Mouse (Mus musculus) heart, embryonic 16.5 days (tissue): ENCODE measurements around the gene Bin2. TPM values are rescaled to one million over a fixed set of nuclear protein-coding genes. Genes with fewer than 3 reads are reported as not detected.

Experiments used
- ATAC-seq: fragments of 200-750 bp; cut with Nextera tagmentation; replicated peaks from 2 replicates; pipeline ENCODE4 v1.8.0; 2017; ENCODE audit warnings: moderate number of reproducible peaks; ENCODE audit not compliant: insufficient read depth, low FRiP score; ENCODE audit errors: extremely low read depth
- H3K27ac ChIP-seq: fragments of 300-500 bp; sonication (generic); 2 replicates; pipeline ENCODE4 v1.5.1; 2014; ENCODE audit warnings: mild to moderate bottlenecking, low read length, control low read depth, moderate library complexity
- H3K27me3 ChIP-seq: fragments of 300-500 bp; sonication (generic); 2 replicates; pipeline ENCODE4 v1.6.1; 2014; ENCODE audit warnings: low read length, mixed read lengths; ENCODE audit not compliant: control insufficient read depth, insufficient read depth
- H3K36me3 ChIP-seq: fragments of 300-500 bp; sonication (generic); 2 replicates; pipeline ENCODE4 v1.6.1; 2014; ENCODE audit not compliant: control insufficient read depth, insufficient read depth
- H3K4me1 ChIP-seq: fragments of 300-500 bp; sonication (generic); 2 replicates; pipeline ENCODE4 v1.6.1; 2014; ENCODE audit warnings: low read length, mixed read lengths; ENCODE audit not compliant: control insufficient read depth, insufficient read depth
- H3K4me2 ChIP-seq: fragments of 300-500 bp; sonication (generic); 2 replicates; pipeline ENCODE4 v1.6.1; 2014; ENCODE audit warnings: low read depth, mild to moderate bottlenecking, control low read depth, low read length
- H3K4me3 ChIP-seq: fragments of 300-500 bp; sonication (generic); 2 replicates; pipeline ENCODE4 v1.5.1; 2014; ENCODE audit warnings: mild to moderate bottlenecking, control low read depth, low read length
- H3K9ac ChIP-seq: fragments of 300-500 bp; sonication (generic); 2 replicates; pipeline ENCODE4 v1.6.1; 2014; ENCODE audit warnings: low read length, control low read depth
- H3K9me3 ChIP-seq: fragments of 300-500 bp; sonication (generic); replicated peaks from 2 replicates; pipeline ENCODE4 v1.6.1; 2016; ENCODE audit warnings: low read length; ENCODE audit not compliant: control insufficient read depth
- WGBS: fragments of 180-500 bp; shearing (Covaris S2); extraction: QIAGEN DNeasy Blood & Tissue Kit; methylation state at CpG from one replicate; pipeline ENCODE4 v1.1.7; 2014; 5-methylcytosine and 5-hydroxymethylcytosine counted together
- polyA plus RNA-seq: library from polyadenylated mRNA; unstranded; fragments of >200 nt; fragmentation: Nextera tagmentation; extraction: Ambion mirVana; gene quantifications from 2 replicates; pipeline ENCODE4 v1.2.1, GENCODE M21; 2015

Gene Bin2
- polyA plus RNA-seq, 1 experiment from 2014 or later = 13.3 TPM

DNA sequence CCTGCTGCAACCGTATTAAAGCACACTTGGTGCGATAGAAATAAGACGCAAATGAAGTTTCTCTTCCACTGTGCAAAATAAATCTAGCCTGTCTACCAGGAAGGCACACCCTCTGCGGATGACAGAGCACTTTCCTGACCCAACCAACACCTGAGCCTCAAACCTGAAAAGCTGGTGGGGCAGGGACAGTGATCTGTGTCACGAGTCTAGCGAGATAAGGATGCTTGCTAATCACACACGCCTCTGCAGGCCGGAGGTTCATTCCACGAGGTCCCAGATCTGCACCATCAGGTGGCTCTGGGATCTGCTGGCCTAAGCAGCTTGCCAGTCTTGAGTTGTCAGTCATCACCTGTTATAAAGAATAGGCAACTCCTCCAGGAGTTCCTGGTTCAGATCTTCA, 17.7 kb downstream of the Bin2 start:
- Histone ChIP-seq H3K4me3 (no peak overlapping the region), H3K9ac (no peak overlapping the region), H3K9me3 (no peaks in the 10 kb centered on the region), H3K27ac (no peak overlapping the region), H3K27me3 (no peaks in the 10 kb centered on the region), H3K36me3 (no peaks in the 10 kb centered on the region), H3K4me2 (no peak overlapping the region), H3K4me1 (no peaks in the 10 kb centered on the region)
- no peak for ATAC-seq
- 51% methylated on average over 9 of the region's 9 CpGs for WGBS

DNA sequence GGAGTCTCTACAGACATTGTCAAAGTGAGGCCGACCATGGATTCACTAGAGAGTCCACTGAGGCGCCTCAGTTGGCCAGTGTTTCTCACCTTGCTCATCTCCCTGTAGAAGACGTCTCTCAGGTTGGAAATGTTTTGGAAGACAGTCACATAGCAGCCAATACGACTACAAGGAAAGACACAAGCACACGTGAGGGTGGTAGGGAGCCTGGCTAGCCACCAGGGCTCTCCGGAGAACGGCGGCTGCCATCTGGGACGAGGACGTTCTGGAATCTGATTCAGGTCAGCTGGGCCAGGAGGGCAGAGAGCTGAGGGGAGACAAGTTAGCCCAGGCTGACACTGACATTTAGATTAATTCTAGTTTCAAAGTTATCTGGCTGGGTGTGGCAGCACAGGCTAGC, 19.2 kb downstream of the Bin2 start:
- 72% methylated on average over 10 of the region's 10 CpGs for WGBS
- H3K4me3 ChIP-seq = no peak overlapping the region
- H3K27ac ChIP-seq = no peak overlapping the region
- ATAC-seq = no peak
- H3K4me1 ChIP-seq = no peaks in the 10 kb centered on the region
- H3K4me2 ChIP-seq = no peak overlapping the region
- no peak overlapping the region for H3K9ac ChIP-seq
- H3K36me3 ChIP-seq = no peaks in the 10 kb centered on the region
- H3K27me3 ChIP-seq = no peaks in the 10 kb centered on the region
- no peaks in the 10 kb centered on the region for H3K9me3 ChIP-seq

DNA sequence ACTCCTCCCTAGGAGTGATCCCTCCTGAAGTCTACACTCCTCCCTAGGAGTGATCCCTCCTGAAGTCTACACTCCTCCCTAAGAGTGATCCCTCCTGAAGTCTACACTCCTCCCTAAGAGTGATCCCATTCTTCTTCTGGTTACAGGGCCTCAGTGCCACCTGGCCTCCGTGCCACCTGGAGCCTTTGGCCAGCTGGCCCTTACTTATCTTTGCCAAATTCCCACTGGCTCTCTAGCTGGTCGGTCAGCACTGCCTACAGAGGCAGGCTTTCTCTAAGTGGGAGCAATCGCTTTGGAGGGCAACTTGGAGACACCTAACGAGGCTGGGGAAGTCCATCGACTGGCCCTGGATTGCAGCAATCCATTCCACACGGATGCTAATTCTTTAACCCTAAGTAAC, 23.2 kb downstream of the Bin2 start:
- Histone ChIP-seq H3K27ac (no peak overlapping the region), H3K9me3 (no peaks in the 10 kb centered on the region), H3K4me2 (no peak overlapping the region), H3K4me3 (no peak overlapping the region), H3K36me3 (no peaks in the 10 kb centered on the region), H3K4me1 (no peaks in the 10 kb centered on the region), H3K9ac (no peak overlapping the region), H3K27me3 (no peaks in the 10 kb centered on the region)
- WGBS = 78% methylated on average over 6 of the region's 6 CpGs
- ATAC-seq = no peak

GRCm38 (mm10) chr15:100642451-100642850, 26.9 kb downstream of the Bin2 start:
- Histone ChIP-seq H3K27me3 (peaks cover 6% of the 10 kb centered on the region; the same call in 1 of the 2 replicates), H3K9ac (no peak overlapping the region), H3K9me3 (no peaks in the 10 kb centered on the region), H3K36me3 (no peaks in the 10 kb centered on the region), H3K27ac (no peak overlapping the region), H3K4me3 (no peak overlapping the region), H3K4me2 (no peak overlapping the region), H3K4me1 (peaks cover 5% of the 10 kb centered on the region; the same call in 1 of the 2 replicates)
- ATAC-seq = no peak
- 92% methylated on average over 7 of the region's 7 CpGs for WGBS

DNA sequence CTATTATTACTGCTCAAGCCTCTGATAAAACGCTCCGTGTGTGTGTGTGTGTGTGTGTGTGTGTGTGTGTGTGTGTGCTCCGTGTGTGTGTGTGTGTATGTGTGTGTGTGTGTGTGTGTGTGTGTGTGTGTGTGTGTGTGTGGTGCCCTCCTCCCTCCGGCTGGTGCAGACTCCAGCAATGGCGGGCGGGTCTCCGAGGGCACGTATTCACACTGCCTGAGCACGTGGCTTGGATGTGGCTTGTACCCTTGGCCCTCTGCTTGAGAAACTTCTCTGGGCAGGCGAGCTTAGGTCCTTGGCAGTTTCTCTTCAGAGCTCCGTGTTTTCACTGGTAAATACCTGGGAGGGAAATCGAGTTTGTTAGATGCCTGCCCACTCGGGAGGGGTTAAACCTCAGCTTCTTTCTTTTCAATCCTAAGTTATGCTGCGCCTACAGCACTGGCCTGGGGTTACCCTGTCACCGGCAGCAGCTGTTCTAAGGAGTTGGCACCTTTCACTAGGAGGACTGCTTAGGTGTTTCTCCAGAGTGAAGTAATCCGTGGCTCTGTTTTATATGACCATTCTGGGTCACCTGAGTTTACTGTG, 28.0 kb downstream of the Bin2 start:
- Histone ChIP-seq H3K4me1 (peaks cover 11% of the 10 kb centered on the region), H3K9ac (no peak overlapping the region), H3K9me3 (no peaks in the 10 kb centered on the region), H3K27ac (no peak overlapping the region; the same call in 1 of the 2 replicates), H3K36me3 (no peaks in the 10 kb centered on the region), H3K4me3 (no peak overlapping the region), H3K27me3 (peaks cover 9% of the 10 kb centered on the region), H3K4me2 (peak overlapping the region; percentile 27; the same call in 1 of the 2 replicates)
- WGBS = 58% methylated on average over 11 of the region's 16 CpGs
- ATAC-seq = no peak

DNA sequence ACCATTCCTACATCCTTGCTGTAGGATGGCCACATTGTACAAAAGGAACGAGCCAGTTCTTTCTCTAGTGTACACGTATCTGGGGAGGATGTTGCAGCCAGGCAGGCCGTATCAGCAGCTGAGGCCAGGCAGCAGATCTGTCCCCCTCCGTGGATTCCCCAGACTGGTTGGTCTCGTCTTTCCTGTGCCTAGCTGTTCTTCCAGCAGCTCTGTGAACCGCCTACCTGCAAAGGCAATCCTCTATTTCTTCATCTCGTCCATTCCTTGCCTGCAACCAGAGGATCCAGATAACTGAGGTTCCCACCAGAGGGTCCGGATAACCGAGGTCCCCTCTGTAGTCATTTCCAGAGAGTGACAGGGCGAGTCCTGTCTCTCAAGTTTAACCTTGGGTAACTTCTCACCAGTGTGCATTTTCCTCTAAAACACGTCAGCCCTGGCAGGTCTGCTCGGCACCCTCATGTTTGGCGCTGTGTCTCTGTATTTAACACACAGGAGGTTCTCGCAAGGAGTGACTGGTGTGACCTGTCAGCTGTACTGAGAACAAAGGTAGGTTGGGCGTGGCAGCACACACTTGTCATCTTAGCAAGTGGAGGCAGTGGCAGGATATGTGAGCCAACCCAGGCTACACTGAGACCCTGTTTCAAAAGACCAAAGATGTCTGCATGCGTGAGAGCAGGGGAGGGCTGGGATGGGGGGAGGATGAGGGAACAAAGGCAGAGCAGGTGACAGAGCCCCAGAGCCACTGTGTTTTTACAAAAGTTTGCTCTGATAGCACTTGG, 29.2 kb downstream of the Bin2 start:
- Histone ChIP-seq H3K4me2 (no peak overlapping the region; the same call in 1 of the 2 replicates), H3K27me3 (peaks cover 17% of the 10 kb centered on the region), H3K4me3 (no peak overlapping the region), H3K36me3 (no peaks in the 10 kb centered on the region), H3K4me1 (peaks cover 17% of the 10 kb centered on the region), H3K9ac (no peak overlapping the region), H3K27ac (peak overlapping the region; percentile 57), H3K9me3 (no peaks in the 10 kb centered on the region)
- ATAC-seq = peak; percentile 15; the same call in 1 of the 2 replicates
- 70% methylated on average over 16 of the region's 16 CpGs for WGBS

DNA sequence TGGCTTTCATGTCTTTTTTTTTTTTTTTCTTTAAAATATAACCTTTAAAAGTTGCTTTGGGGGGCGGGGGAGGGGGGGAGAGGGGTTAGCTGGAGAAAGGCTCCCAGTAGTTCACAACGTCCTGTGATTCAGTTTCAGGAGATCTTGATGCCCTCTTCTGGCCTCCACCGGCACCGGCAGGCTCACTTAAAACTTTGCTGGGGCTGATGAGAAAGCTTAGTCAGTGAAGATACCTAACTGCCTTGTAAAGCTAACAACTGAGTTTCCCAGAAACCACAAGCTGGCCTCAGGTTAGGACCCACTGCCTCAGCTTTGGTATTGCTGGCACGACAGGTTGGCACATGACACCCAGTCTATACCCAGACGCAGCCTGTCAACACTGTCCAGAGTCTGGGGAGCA, 31.7 kb downstream of the Bin2 start:
- peaks cover 17% of the 10 kb centered on the region for H3K4me1 ChIP-seq
- no peak overlapping the region; the same call in 1 of the 2 replicates for H3K4me2 ChIP-seq
- no peak overlapping the region for H3K27ac ChIP-seq
- H3K9me3 ChIP-seq = no peaks in the 10 kb centered on the region
- no peaks in the 10 kb centered on the region for H3K36me3 ChIP-seq
- peaks cover 17% of the 10 kb centered on the region for H3K27me3 ChIP-seq
- no peak overlapping the region for H3K4me3 ChIP-seq
- 14% methylated on average over 6 of the region's 6 CpGs for WGBS
- H3K9ac ChIP-seq = no peak overlapping the region
- no peak for ATAC-seq

GRCm38 (mm10) chr15:100636700-100637501, 32.5 kb downstream of the Bin2 start, which contains the start of gene Smagp:
Smagp (minus strand) TSS chr15:100636940.
- Histone ChIP-seq H3K4me2 (peak within 1 kb of the TSS; percentile 97), H3K4me3 (peak within 1 kb of the TSS; percentile 71), H3K9me3 (no peaks in the 10 kb centered on the region), H3K4me1 (peaks cover 17% of the 10 kb centered on the region), H3K27me3 (peaks cover 17% of the 10 kb centered on the region), H3K9ac (peak within 1 kb of the TSS; percentile 70), H3K36me3 (no peaks in the 10 kb centered on the region), H3K27ac (peak within 1 kb of the TSS; percentile 48; the same call in 1 of the 2 replicates)
- WGBS = under 1% methylated on average over 74 of the region's 77 CpGs
- ATAC-seq = 0 out of 2 replicates have a peak, but pooled peaks have one; percentile 29
